Mouse (Mus musculus): Measurements from ENCODE around the gene Alg12. TPM values are rescaled to one million over a fixed set of nuclear protein-coding genes. Genes with fewer than 3 reads are reported as not detected.

The Alg12 gene
- total RNA-seq (2021) = 10 to 100 TPM in 1 of 2 experiments, 1 to 10 TPM in 1; 9.2 to 12.0 TPM
- long read RNA-seq, experiment 1, partial matches to known transcripts = 1 of 5 reads
- long read RNA-seq, experiment 1, other reads (novel, unspliced or antisense) = 2 of 5 reads
- long read RNA-seq, experiment 2, partial matches to known transcripts = 3 of 8 reads
- long read RNA-seq, experiment 2, other reads (novel, unspliced or antisense) = 3 of 8 reads

DNA sequence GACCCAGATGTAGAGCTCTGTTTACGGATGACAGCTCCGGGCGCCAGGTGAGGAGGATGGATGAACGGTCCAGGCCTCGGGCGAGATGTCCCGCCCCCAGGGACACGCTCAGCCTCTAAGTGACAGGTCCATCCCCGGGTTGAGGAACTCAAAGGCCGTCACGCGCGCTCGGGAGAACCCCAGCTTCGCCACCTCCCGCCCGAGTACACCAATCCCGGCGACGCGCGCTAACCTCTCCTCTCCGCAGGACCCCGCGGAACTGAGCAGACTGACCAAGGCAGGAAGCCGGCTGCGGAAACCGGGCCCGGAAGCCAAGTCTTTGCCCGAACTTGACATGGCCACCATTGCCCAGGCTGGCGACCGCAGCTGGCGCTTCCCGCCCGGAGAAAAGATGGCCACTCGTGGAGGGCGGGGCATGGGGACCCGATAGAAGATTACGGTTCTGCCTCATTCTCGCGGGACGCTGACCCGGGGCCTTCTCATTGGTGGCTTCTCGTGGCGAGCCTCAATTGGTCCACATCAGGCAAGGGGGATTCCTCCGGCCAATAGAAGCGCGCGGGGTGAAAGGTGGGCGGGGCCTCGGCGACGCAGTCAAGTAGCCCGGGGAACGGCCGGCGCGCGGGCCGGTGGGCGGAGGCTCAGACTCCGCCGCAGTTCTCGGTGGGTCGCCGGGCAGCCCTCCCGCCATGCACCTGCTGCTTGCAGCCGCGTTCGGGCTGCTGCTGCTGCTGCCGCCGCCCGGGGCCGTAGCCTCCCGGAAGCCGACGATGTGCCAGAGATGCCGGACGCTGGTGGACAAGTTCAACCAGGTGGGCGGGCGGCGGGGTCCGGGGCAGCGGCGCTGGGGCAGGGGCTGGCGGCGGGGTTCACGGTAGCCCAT is at the start of gene Alg12, which contains the start of gene Creld2:
Gene Alg12, minus strand, starts transcription at position 293 of the 880 bp plus-strand sequence.
Gene Creld2, plus strand, starts transcription at position 621 of the 880 bp plus-strand sequence.
- DNase-seq (ENCODE audit: low spot score in 2 of 2) = peak; percentile 99 to 100

DNA sequence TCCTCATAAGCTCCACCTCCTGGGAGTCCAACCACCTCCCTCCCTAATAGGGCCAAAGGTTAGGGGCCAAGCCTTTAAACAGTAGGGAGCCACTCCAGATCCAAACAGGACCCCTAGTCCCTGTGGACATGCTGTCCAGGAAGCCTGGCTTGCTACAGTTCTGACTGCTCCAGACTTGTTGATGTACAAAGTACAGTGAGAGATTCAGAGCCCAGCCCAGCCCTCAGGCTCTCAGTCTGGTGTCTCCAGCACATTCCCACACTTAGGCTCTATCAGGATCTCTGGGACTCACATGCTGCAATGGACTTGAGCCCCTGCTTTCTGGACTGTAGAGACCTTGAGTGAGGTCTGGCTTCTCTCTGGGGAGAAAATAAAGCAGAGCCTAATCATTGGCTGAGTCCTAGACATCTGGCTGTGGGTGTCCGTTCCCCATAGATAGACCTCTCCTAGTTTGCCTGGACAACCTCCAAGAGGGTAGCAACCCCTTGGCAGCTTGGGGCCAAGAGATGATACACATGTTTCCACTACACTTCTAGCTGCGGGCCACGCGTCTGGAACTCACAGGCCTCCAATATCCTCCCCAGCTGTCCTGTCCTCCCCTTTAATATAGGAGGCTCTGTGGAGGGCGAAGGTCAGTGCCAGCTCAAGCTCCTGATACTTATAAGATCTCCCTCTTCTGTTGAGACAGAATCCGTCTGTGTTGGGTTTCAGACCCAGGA is 49.1 kb upstream of the Alg12 start:
- no peak for DNase-seq (ENCODE audit: low spot score in 2 of 2)

DNA sequence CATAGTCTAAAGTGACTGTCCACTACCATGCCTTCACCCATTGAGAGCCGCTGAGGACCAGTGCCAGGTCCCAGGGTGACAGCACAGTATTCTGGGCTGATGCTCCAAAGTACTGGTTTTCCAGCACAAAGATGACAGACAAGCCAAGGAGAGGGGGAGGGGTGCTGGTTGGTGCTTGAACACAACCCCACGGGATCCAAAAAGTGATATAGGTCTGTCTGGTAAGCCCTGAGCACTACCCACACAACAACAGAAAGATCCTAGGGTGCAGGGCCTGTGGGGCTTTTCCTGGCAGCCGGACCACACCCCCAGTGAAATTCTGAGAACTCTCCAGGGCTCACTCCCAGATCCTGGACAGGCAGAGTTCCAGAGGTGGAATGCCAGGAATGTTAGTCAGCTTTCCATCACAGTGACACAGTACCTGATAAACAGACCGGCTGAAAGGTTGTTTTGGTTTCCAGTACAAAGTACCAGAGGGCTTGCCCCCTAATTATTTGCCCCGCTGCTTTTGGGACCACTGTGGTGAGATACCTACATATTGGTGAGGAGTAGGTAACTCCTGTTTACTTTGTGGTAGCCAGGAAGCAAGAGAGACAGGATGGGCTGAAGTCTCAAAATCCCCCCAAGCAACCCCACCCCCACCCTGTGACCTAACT is 48.4 kb upstream of the Alg12 start:
- DNase-seq (ENCODE audit: low spot score in 2 of 2) = no peak

DNA sequence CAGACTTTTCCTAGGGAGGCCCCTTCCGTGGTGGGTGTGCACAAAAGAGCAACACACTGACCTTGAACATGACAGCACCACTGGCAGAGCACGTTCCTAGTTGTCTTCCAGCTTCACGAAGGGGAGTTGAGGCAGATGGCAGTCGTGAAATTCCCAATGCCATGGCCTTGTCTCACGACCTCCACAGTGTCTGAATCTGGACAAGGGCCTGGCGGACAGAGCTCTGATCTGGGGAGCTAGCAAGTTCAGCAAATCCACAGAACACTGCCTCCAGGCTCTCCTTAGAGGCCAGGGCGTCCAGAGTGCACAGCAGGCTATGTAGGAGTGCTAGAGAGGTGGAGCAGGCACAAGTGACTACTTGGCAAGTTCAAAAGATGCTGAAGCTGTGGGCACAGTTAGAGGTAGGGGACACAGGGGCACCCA is 47.8 kb upstream of the Alg12 start:
- no peak for DNase-seq (ENCODE audit: low spot score in 2 of 2)

DNA sequence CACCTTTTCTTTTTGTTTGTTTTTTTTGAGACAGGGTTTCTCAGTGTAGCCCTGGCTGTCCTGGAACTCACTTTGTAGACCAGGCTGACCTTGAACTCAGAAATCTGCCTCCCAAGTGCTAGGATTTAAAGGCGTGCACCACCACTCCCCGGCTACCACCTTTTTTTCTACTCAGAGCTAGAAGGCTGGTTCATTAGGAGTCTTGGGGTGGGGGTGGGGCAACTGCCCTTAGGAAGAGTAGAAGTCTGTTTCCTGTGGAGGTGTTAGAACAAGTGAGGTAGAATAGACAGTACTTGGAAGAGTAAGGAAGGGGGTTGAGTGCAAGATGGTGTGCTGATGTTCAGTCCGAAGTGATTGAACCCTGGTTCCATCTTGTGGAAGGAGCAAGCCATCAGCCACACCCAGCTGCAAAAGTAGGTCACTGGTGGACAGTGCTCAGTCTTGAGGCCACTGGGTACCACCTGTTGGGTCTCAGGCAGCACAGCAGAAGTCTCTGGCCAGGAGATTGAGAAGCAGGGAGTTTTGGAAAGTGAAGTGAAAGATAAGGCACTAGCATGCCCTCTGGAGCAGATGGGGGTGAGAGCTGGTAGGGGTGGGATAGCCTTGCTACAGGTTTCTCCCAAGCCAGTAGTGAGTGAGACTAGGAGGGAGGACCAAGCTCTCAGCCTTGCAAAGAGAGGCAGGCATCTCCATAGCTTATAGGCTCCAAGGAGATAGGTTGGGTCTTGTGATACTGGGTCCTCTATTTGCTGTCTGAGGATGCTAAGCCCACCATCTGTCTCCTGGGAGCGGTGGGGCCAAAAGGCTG is 47.0 kb upstream of the Alg12 start:
- no peak for DNase-seq (ENCODE audit: low spot score in 2 of 2)

DNA sequence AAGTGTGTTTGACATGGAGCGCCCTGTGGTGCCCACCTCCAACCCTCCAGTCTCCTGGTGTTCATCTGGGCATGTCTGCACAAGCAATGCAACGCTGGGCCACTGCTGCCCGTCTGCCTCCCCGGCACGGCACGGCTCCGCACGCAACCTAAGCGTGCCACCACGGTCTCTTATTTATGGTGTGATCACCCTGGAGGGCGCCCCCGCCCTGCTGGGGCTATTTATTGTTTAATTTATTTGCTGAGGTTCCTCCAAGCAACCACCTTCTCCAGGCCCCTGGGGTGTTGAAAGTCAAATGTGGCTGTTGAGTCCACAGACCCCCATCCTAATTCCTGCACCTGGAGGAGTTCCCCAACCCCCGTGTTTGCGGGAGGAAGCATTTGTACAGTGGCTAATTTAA is 45.9 kb upstream of the Alg12 start:
- DNase-seq (ENCODE audit: low spot score in 2 of 2) = no peak

DNA sequence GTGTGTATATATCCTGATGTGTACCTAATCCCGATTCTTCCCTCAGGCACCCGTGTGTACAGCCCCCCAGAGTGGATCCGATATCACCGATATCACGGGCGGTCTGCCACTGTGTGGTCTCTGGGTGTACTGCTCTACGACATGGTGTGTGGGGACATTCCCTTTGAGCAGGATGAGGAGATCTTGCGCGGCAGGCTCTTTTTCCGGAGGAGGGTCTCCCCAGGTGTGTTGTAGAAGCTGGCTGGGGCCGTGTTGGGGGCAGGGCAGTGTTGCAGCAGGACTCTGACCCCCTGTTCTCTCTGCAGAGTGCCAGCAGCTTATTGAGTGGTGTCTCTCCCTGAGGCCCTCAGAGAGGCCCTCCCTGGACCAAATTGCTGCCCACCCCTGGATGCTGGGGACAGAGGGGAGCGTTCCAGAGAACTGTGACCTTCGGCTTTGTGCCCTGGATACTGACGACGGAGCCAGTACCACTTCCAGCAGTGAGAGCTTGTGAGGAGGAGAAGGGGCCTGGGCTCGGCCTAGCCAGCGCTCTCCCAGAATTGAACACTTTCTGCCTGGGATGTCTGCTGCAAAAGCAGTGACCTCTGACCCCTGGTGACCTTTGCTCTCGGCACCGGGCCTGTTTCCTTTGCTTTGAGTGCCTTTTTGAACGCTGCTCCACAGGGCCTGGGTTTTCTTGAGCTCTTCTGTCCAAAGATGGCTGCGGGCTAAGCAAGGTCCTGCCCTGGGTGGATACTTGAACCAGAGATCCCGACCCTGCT is 45.3 kb upstream of the Alg12 start:
- DNase-seq (ENCODE audit: low spot score in 2 of 2) = no peak

DNA sequence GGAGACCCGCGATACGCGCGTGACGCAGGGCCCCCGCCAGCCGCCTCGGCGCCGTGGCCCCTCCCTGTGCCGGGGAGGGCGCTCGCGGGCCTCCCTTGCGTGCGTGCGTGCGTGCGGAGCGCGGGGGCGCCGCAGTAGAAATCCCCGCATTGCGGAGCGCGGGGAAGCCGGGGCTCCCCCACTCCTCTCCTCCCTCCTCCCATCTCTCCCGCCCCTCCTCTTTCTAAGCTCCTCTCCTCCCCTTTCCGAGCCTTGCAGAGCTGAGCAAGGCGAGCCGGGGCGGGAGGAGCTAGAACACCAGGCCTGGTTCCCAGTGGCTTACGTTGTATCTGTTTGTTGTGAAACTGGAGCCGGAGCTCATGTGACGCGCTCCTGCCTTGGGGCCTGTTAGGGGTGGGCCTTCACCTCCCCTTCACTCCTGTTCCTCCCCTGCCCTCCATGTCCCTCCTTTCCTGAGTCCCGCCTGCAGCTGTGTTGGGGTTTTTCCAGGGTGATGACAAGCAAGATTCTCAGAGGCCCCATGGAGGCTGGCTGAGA is 44.6 kb upstream of the Alg12 start:
- DNase-seq (ENCODE audit: low spot score in 2 of 2) = peak; percentile 81 to 90

DNA sequence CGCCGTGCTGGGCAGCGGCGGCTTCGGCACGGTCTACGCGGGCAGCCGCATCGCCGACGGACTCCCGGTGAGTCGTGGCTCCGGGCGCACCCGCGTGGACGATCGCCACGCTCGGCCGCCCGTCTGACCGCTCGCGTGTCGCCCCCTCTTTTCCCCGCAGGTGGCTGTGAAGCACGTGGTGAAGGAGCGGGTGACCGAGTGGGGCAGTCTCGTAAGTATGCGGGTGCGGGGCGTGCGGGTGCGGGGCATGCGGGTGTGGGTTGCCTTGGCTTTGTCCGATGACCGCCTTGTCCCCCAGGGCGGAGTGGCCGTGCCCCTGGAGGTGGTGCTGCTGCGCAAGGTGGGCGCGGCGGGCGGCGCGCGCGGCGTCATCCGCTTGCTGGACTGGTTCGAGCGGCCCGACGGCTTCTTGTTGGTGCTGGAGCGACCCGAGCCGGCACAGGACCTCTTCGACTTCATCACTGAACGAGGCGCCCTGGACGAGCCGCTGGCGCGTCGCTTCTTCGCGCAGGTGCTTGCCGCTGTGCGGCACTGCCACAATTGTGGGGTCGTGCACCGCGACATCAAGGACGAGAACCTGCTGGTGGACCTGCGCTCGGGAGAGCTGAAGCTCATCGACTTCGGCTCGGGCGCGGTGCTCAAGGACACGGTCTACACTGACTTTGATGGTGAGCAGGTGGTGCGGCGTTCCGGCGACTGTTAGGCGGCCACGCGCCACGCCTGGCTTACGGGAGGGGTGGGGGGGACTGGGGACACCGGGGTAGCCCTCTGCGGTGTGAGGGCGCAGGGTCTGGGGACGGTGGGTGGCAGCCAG is 44.0 kb upstream of the Alg12 start:
- peak; percentile 49 to 77 for DNase-seq (ENCODE audit: low spot score in 2 of 2)

DNA sequence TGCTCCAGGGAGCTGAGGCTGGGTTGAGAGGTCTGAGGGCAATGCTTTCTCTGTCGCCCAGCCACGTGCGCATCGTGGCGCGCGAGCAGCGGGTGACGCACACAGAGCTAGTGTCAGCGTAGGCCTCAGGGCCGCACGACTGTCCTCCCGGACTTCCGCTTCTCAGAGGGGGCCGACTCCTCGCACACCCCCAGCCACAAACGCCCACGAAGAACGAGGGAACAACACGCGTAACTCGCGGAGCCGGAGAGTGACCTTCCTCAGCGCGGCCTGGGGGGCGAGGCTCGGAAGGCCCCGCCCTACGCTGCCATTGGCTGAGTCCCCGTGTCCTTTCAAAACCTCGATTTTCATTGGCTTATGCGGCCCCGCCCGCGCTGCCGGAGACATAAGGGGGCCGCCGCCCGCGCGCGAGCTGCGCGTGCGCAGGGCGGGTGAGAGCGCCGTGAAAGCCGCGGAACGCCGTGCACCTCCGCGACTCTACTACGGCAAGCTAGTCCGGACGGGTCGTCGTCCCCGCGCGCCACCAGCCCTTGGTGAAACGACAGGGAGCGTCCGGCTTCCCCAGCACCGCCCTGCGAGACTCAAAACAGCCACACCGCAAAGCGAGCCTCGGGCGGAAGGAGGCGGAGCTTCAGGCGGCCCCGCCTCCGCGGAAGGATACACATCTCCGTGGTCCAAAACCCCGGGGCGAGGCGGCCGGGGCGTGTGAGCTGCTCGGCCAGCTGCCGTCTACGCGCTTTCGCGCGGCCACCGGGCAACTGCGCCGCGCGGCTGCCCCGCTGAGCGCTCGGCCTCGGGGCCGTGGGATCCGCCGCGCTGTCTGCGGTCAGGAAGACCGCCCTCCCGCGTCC is 42.9 kb upstream of the Alg12 start, which contains the start of gene Pim3:
Gene Pim3, plus strand, starts transcription at position 415 of the 851 bp plus-strand sequence.
- DNase-seq (ENCODE audit: low spot score in 2 of 2) = peak; percentile 96 to 97

DNA sequence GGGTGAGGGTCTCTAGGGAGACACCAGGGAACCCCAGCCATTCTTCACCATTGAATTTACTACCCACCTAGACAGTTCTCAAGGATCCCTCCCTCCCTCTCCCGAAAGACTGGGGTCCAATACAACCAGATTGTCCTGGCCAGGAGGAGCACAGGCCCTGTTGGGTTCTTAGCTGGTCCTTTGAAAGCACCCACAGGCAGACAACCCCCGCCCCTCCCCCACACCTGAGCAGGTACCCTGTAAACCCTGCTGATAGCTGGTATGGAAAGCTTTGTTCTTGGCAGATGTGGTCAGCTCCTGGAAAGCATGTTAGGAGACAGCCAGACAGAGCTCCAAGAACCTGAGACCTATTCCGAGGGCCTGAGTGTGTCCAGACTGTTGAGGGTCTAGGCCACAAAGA is 41.7 kb upstream of the Alg12 start:
- DNase-seq (ENCODE audit: low spot score in 2 of 2) = no peak

DNA sequence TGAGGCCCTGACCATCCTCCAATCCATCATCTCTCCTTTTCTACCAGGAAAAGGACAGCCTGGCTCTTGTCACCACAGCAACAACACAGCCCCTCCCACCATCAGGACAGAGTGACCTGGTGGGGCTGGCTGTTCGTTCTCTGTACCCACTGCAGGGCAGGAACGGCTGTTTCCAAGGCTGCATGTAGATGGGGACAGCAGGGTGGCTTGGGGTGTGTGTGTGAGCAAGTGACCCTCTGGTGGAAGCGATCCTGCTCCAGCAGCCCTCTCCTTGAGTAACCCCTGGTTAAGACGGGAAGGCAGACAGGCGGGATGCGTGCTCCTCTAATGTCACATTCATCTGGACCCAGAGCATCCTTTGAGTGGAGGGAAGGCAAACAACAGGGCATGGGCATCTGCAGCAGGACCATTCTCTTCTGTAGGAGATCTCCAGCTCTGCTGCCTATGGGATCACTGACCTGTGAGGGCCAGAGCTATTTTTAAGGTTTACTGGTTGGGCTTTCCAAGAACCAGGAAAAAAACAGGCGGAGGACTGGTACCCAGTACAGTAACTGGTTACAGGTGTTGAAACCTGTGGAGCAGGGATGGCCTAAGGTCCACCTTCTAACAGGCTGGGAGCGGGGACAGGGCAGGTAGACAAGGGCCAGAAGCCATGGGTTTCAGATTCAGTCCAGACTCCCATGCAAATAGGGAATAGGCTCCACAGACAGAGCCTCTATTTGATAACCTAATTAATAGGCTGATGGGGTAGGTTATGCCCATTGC is 40.3 kb upstream of the Alg12 start:
- no peak for DNase-seq (ENCODE audit: low spot score in 2 of 2)

DNA sequence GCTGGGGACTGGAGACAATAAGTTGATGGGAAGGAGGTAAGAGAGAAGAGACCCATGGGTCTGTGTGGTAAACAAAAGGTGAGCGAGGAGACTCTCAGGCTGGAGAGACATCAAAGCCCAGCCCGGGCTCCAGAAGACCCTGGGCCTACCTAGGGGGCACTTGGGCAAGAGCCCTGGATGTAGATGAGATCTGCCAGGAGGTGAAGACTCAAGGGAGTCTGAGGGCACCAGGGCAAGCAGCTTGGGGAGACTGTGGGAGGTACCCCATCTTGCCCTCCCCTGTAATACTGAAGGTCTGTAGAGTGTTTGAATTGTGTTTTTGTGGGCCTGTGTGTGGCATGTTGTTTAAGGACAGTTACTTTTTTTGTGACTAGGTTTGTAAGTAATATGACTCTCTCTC is 39.6 kb upstream of the Alg12 start:
- DNase-seq (ENCODE audit: low spot score in 2 of 2) = no peak

DNA sequence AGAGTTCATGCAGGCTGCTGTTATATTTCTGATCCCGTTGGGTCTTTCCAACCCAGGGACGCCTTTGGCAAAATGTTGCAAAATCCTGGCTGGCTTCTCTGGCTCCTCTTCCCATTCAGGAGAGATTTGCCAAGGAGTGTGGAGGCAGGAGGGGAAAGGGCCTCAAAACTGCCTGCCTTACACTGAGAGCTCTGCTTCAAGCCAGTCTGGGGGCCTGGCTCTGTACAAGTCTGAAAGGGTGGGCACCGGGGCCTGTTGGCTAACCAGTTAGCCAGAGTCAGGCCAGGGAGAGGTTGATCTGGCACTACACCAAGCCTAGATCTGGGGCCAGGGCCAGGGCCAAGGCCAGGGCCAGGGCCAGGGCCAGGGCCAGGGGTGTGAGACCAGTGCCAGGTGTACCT is 39.0 kb upstream of the Alg12 start:
- peak in 1 of 2 experiments; percentile 73 for DNase-seq (ENCODE audit: low spot score in 2 of 2)

DNA sequence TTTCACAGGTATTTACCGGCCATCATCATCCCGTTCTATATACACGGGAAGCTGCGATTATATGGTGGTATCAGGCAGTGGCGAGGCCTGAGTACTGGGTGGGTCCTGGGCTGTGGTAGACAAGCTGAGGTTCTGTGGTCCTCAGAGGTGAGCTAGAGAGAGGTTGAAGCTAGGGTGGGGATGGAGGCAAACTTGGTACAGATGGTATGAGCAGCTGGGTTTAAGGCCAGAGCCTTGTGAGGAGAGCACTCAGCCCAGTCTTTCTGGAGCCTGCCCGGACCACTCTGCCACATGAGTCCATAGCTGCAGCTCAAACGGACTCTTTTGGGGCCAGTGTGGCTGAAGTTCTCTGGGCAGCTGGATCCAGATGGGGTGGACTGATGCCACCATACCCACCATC is 38.2 kb upstream of the Alg12 start:
- DNase-seq (ENCODE audit: low spot score in 2 of 2) = no peak

DNA sequence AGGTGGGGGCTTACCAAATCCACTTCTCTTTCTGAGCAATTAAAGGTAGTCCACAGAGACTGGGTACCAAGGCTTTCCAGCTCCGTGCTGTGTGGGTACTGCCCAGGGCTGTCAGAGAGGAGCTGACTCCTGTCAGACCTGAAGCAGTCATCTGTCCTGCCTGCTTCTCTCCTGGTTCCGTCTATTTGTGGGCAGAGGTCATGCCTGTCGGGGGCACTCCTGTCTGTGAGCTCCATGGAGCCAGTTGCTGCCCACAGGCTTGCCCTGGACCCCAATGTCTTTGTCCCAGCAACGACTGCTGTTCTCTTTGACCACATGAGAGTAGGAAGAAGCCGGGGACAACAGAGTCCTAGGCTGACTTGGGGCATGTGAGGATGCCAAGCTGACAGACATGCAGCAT is 37.5 kb upstream of the Alg12 start:
- DNase-seq (ENCODE audit: low spot score in 2 of 2) = no peak

DNA sequence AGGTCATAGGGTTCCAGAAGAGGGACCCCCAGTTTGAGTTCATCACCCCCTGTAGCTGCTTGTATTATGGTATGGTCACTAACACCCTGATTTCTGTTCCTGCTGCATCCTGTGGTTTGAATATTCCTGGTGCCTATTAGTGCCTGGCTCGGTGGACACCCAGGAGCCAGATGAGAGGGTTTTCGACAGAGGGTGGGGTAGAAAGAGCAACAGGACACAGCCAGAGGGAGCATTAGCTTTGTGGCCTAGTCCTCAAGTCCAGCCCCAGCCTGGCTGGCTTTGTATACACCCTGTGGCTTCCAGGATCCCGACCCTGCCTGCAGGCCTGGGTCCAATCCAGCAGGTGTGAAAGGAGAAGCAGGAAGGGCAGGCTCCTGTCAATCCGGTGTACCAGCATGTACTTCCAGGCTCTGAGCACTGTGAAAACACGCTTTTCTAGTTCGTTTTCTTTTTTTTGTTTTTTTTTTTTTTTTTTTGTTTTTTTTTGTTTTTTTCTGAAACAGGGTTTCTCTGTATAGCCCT is 36.8 kb upstream of the Alg12 start:
- DNase-seq (ENCODE audit: low spot score in 2 of 2) = no peak

Measured in layer of hippocampus, postnatal 14 days (tissue).